In the genomic region with DNA sequence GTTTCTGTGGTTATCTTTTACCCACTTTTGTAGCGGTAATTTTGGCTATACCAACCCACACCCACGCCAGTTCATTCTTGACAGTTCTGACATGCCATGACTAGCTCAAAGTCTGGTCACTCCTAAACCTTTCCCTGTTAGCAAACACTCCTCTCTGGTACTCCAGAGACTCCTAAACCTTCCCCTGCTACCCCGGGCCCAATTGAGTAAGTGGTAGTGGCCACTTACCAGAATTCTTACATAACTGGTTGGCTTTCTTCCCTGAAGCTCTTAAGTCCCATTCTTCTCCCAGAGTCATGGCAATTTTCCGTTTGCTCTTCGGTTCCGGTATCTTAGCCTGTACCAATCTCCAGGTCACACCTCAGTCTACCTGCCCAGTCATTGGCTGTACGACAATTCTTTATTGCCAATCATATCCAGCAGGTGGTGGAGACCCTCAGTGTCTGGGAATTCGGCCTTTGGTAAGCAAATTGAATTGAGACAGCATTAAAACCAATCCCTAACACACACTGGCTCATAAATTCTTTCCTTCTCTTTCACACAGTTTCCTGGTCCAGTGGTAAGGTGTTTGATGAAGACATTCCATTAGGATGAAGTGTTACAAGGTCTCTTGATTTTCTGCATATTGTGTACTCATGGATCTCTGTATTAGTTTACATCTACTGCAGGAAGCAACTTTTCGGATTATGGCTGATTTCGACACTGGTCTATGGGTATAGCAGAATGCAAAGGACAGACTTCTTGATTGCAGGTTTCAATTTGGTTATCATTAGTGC, we compare ENCODE assay signal across 26 mouse cellular contexts. TPM values are rescaled to one million over a fixed set of nuclear protein-coding genes. Genes with fewer than 3 reads are reported as not detected.
DNase-seq lines count a peak whose midpoint lies in the region; ATAC-seq and TF ChIP-seq lines count a peak whose summit lies in the region.
"Had no signal": no experiment of that assay in that cellular context is flagged by ENCODE, and none has a peak within 500 bp of the region (broad histone marks: within the 10 kb centered on the region; RNA-seq: fewer than 3 reads in every experiment).

No protein-coding gene starts in this region.

- H3K9me3 ChIP-seq in lung, embryonic 16.5 days (ENCODE audit: control insufficient read depth, low read length) = no peaks in the 10 kb centered on the region
- H3K9me3 ChIP-seq in hindbrain, embryonic 10.5 days = no peaks in the 10 kb centered on the region
- H3K9me3 ChIP-seq: embryonic facial prominence, embryonic 13.5 days; forebrain, embryonic 13.5 days; hindbrain, embryonic 15.5 days; intestine, embryonic 15.5 days; limb, embryonic 15.5 days; megakaryocyte, embryonic 14.5 days; midbrain, embryonic 13.5 days; neural tube, embryonic 12.5 days; stomach, embryonic 15.5 days had no signal

- H3K9ac ChIP-seq in lung, embryonic 16.5 days (ENCODE audit: low read length) = no peak overlapping the region
- H3K9ac ChIP-seq: embryonic facial prominence, embryonic 13.5 days; forebrain, embryonic 13.5 days; hindbrain, embryonic 15.5 days; intestine, embryonic 15.5 days; limb, embryonic 15.5 days; midbrain, embryonic 13.5 days; neural tube, embryonic 12.5 days; stomach, embryonic 15.5 days had no signal

- H3K36me3 ChIP-seq in lung, embryonic 16.5 days (ENCODE audit: control insufficient read depth, insufficient read depth, low read length) = no peaks in the 10 kb centered on the region
- no peaks in the 10 kb centered on the region for H3K36me3 ChIP-seq in hindbrain, embryonic 10.5 days
- H3K36me3 ChIP-seq: embryonic facial prominence, embryonic 13.5 days; hindbrain, embryonic 15.5 days; intestine, embryonic 15.5 days; limb, embryonic 15.5 days; midbrain, embryonic 13.5 days; neural tube, embryonic 12.5 days; stomach, embryonic 15.5 days had no signal

- H3K4me3 ChIP-seq in lung, embryonic 16.5 days (ENCODE audit: low read length) = no peak overlapping the region
- H3K4me3 ChIP-seq in cerebellum, adult 2 months (replicated peaks; ENCODE audit: insufficient read depth, low read depth, low read length) = no peak overlapping the region
- no peak overlapping the region for H3K4me3 ChIP-seq in hindbrain, embryonic 10.5 days
- H3K4me3 ChIP-seq: embryonic facial prominence, embryonic 13.5 days; erythroblast, embryonic 14.5 days; forebrain, embryonic 13.5 days; hindbrain, embryonic 15.5 days; intestine, embryonic 15.5 days; limb, embryonic 15.5 days; megakaryocyte, embryonic 14.5 days; midbrain, embryonic 13.5 days; neural tube, embryonic 12.5 days; stomach, embryonic 15.5 days had no signal

- peak overlapping the region; percentile 15; the same call in 1 of the 2 replicates for H3K27ac ChIP-seq in lung, embryonic 16.5 days (ENCODE audit: low read length)
- no peak overlapping the region for H3K27ac ChIP-seq in cerebellum, adult 2 months (ENCODE audit: insufficient read depth, low read length)
- no peak overlapping the region for H3K27ac ChIP-seq in hindbrain, embryonic 10.5 days
- H3K27ac ChIP-seq: embryonic facial prominence, embryonic 13.5 days; forebrain, embryonic 13.5 days; hindbrain, embryonic 15.5 days; intestine, embryonic 15.5 days; limb, embryonic 15.5 days; midbrain, embryonic 13.5 days; neural tube, embryonic 12.5 days; stomach, embryonic 15.5 days had no signal

- no peaks in the 10 kb centered on the region for H3K4me1 ChIP-seq in lung, embryonic 16.5 days (replicated peaks; ENCODE audit: control insufficient read depth, insufficient read depth, low read length)
- no peaks in the 10 kb centered on the region for H3K4me1 ChIP-seq in cerebellum, adult 2 months (ENCODE audit: control insufficient read depth, insufficient read depth, low read length)
- no peaks in the 10 kb centered on the region for H3K4me1 ChIP-seq in hindbrain, embryonic 10.5 days (replicated peaks)
- H3K4me1 ChIP-seq: embryonic facial prominence, embryonic 13.5 days; forebrain, embryonic 13.5 days; hindbrain, embryonic 15.5 days; intestine, embryonic 15.5 days; limb, embryonic 15.5 days; megakaryocyte, embryonic 14.5 days; midbrain, embryonic 13.5 days; neural tube, embryonic 12.5 days; stomach, embryonic 15.5 days had no signal

- no peaks in the 10 kb centered on the region for H3K27me3 ChIP-seq in lung, embryonic 16.5 days (ENCODE audit: control insufficient read depth, insufficient read depth, low read depth, low read length)
- H3K27me3 ChIP-seq in cerebellum, adult 2 months (ENCODE audit: control insufficient read depth, insufficient read depth, low read length) = no peaks in the 10 kb centered on the region
- no peaks in the 10 kb centered on the region for H3K27me3 ChIP-seq in hindbrain, embryonic 10.5 days (ENCODE audit: insufficient read depth, poor library complexity, severe bottlenecking)
- H3K27me3 ChIP-seq: embryonic facial prominence, embryonic 13.5 days; forebrain, embryonic 13.5 days; hindbrain, embryonic 15.5 days; intestine, embryonic 15.5 days; limb, embryonic 15.5 days; megakaryocyte, embryonic 14.5 days; midbrain, embryonic 13.5 days; neural tube, embryonic 12.5 days; stomach, embryonic 15.5 days had no signal

- DNase-seq in adipocyte (ENCODE audit: low spot score) = peak; percentile 98
- peak; percentile 97 for DNase-seq in fat pad, adult 2 months (ENCODE audit: extremely low read depth, low read depth, low spot score)
- DNase-seq in lung, postnatal 4 days = peak; percentile 24 to 39
- no peak for DNase-seq in cerebellum, adult 2 months
- DNase-seq in hindbrain, embryonic 10.5 days (ENCODE audit: low spot score) = no peak
- DNase-seq: cerebellum, adult 8-10 months; cerebellum, postnatal 36 days; embryo, embryonic 11 days; gastrocnemius, postnatal 36 days; kidney, adult 8-10 months; kidney, postnatal 10 days; left cerebral cortex, postnatal 4 days; retina, postnatal 1 day; thymus, postnatal 25 days had no signal

- TF ChIP-seq POLR2A in cerebellum, adult 2 months (IDR thresholded peaks at IDR 0.05; ENCODE audit: borderline replicate concordance, insufficient read depth, low read length) = no peak

- peak; percentile 95 for ATAC-seq in lung, embryonic 16.5 days (ENCODE audit: low read depth)
- no peak for ATAC-seq in activated CD4-positive, CD25-positive, alpha-beta regulatory T cell, adult 4 months
- ATAC-seq: forebrain, embryonic 13.5 days; intestine, embryonic 15.5 days; midbrain, embryonic 13.5 days had no signal

- TF ChIP-seq CTCF in cerebellum, adult 2 months (IDR thresholded peaks at IDR 0.05; ENCODE audit: borderline replicate concordance, insufficient read depth, low read depth, low read length) = no peak

- H3K4me2 ChIP-seq in lung, embryonic 16.5 days (ENCODE audit: low read depth, low read length) = no peak overlapping the region
- H3K4me2 ChIP-seq: embryonic facial prominence, embryonic 13.5 days; forebrain, embryonic 13.5 days; hindbrain, embryonic 15.5 days; intestine, embryonic 15.5 days; limb, embryonic 15.5 days; midbrain, embryonic 13.5 days; neural tube, embryonic 12.5 days; stomach, embryonic 15.5 days had no signal

- 63% methylated on average over 10 of the region's 10 CpGs for WGBS in lung, embryonic 16.5 days
- WGBS in cerebellum, adult 2 months = 88% methylated on average over 10 of the region's 10 CpGs
- WGBS in hindbrain, embryonic 10.5 days = 89% methylated on average over 10 of the region's 10 CpGs

RNA-seq across cellular contexts. Expression of gene 2610001J05Rik, which starts 38.6 kb away (rescaled TPM):
- 130 and 137 TPM in 2 replicates for polyA plus RNA-seq in lung, embryonic 16.5 days (2015; fragmentation: Nextera tagmentation; extraction: Ambion mirVana)
- 10 to 100 TPM; 79.4 to 89.7 TPM for polyA plus RNA-seq in activated CD4-positive, CD25-positive, alpha-beta regulatory T cell, adult 4 months (2017; shearing (Covaris generic))
- 87.2 and 103 TPM in 2 replicates for polyA plus RNA-seq in cerebellum, adult 2 months (2012; rRNA removed)
- polyA plus RNA-seq in hindbrain, embryonic 10.5 days (2016; fragmentation: Nextera tagmentation; extraction: Ambion mirVana) = 99.8 and 101 TPM in 2 replicates

Comparison
In these comparisons a context has a peak if more than half of its experiments do, and no peak if none do; other contexts are left out.
1. DNase-seq: peak in adipocyte (single experiment), fat pad, adult 2 months (single experiment) and lung, postnatal 4 days (2 of 2); none in cerebellum, adult 2 months (0 of 2) and hindbrain, embryonic 10.5 days (single experiment).